Mouse (Mus musculus) heart, embryonic 15.5 days (tissue): ENCODE results near the gene Rbfox1. TPM values are rescaled to one million over a fixed set of nuclear protein-coding genes. Genes with fewer than 3 reads are reported as not detected.

Experiments used
- ATAC-seq: fragments of 200-750 bp; cut with Nextera tagmentation; replicated peaks from 2 replicates; pipeline ENCODE4 v1.8.0; 2017; ENCODE audit warnings: low read depth, moderate TSS enrichment; ENCODE audit not compliant: insufficient number of reproducible peaks, insufficient read depth, low FRiP score
- H3K27ac ChIP-seq: fragments of 300-500 bp; sonication (generic); 2 replicates; pipeline ENCODE4 v1.5.1; 2015; ENCODE audit warnings: mild to moderate bottlenecking, inconsistent platforms
- H3K27me3 ChIP-seq: fragments of 300-500 bp; sonication (generic); 2 replicates; pipeline ENCODE4 v1.6.1; 2015; ENCODE audit warnings: inconsistent platforms
- H3K36me3 ChIP-seq: fragments of 300-500 bp; sonication (generic); 2 replicates; pipeline ENCODE4 v1.6.1; 2015; ENCODE audit warnings: mild to moderate bottlenecking, inconsistent platforms
- H3K4me1 ChIP-seq: fragments of 300-500 bp; sonication (generic); replicated peaks from 2 replicates; pipeline ENCODE4 v1.6.1; 2015; ENCODE audit warnings: inconsistent platforms
- H3K4me2 ChIP-seq: fragments of 300-500 bp; sonication (generic); 2 replicates; pipeline ENCODE4 v1.6.1; 2015; ENCODE audit warnings: inconsistent platforms, mild to moderate bottlenecking, moderate library complexity
- H3K4me3 ChIP-seq: fragments of 300-500 bp; sonication (generic); 2 replicates; pipeline ENCODE4 v1.5.1; 2015; ENCODE audit warnings: mild to moderate bottlenecking, inconsistent platforms
- H3K9ac ChIP-seq: fragments of 300-500 bp; sonication (generic); 2 replicates; pipeline ENCODE4 v1.6.1; 2015; ENCODE audit warnings: mild to moderate bottlenecking, inconsistent platforms
- H3K9me3 ChIP-seq: fragments of 300-500 bp; sonication (generic); replicated peaks from 2 replicates; pipeline ENCODE4 v1.6.1; 2016; ENCODE audit warnings: inconsistent platforms
- WGBS: fragments of 180-500 bp; shearing (Covaris S2); methylation state at CpG from one replicate; pipeline ENCODE4 v1.1.7; 2015; ENCODE audit warnings: mixed read lengths; 5-methylcytosine and 5-hydroxymethylcytosine counted together
- polyA plus RNA-seq: library from polyadenylated mRNA; unstranded; fragments of >200 nt; fragmentation: Nextera tagmentation; extraction: Ambion mirVana; gene quantifications from 2 replicates; pipeline ENCODE4 v1.2.1, GENCODE M21; 2015

Gene Rbfox1
- polyA plus RNA-seq, 1 experiment from 2014 or later = 4.9 TPM

GRCm38 (mm10) chr16:6791655-6792054 lies 906.5 kb downstream of the Rbfox1 start:
- ATAC-seq = no peak
- Histone ChIP-seq H3K27ac (no peak overlapping the region), H3K4me2 (no peak overlapping the region), H3K4me3 (no peak overlapping the region), H3K27me3 (peaks cover 6% of the 10 kb centered on the region; the same call in 1 of the 2 replicates), H3K4me1 (no peaks in the 10 kb centered on the region), H3K9me3 (no peaks in the 10 kb centered on the region), H3K9ac (no peak overlapping the region), H3K36me3 (no peaks in the 10 kb centered on the region)
- 10% methylated on average over 9 of the region's 9 CpGs for WGBS

DNA sequence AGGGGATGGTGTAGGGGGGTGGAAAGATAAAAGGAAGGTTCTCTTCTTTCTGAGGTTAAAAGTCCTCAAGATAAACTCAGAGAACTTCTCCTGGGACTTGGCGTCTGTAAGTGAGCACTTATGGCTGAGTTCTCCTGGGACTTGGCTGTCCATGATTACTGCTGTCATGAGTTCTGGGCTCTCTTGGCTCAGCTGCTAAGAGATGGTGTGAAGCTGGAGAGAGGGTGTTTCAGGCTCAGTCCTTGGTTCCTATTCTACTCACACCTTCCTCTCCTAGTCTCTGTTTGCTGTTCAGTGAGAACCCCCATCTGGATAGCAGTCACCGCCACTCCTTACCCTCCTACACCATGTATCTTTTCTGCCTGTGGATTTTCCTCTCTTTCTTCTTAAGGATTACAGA lies 921.1 kb downstream of the Rbfox1 start:
- H3K9me3 ChIP-seq = no peaks in the 10 kb centered on the region
- no peak overlapping the region for H3K4me3 ChIP-seq
- no peaks in the 10 kb centered on the region for H3K27me3 ChIP-seq
- WGBS = 55% methylated on average over 2 of the region's 2 CpGs
- no peak overlapping the region for H3K27ac ChIP-seq
- no peak overlapping the region for H3K4me2 ChIP-seq
- no peak for ATAC-seq
- no peaks in the 10 kb centered on the region for H3K36me3 ChIP-seq
- H3K9ac ChIP-seq = no peak overlapping the region
- no peaks in the 10 kb centered on the region for H3K4me1 ChIP-seq

GRCm38 (mm10) chr16:6807835-6808234 lies 922.7 kb downstream of the Rbfox1 start:
- Histone ChIP-seq H3K36me3 (no peaks in the 10 kb centered on the region), H3K27me3 (no peaks in the 10 kb centered on the region), H3K4me3 (no peak overlapping the region), H3K4me2 (no peak overlapping the region), H3K9me3 (no peaks in the 10 kb centered on the region), H3K9ac (no peak overlapping the region), H3K4me1 (no peaks in the 10 kb centered on the region), H3K27ac (no peak overlapping the region)
- 61% methylated on average over 2 of the region's 2 CpGs for WGBS
- no peak for ATAC-seq

GRCm38 (mm10) chr16:6813871-6814270 lies 928.7 kb downstream of the Rbfox1 start:
- ATAC-seq = no peak
- Histone ChIP-seq H3K36me3 (no peaks in the 10 kb centered on the region), H3K9me3 (no peaks in the 10 kb centered on the region), H3K27me3 (no peaks in the 10 kb centered on the region), H3K4me3 (no peak overlapping the region), H3K27ac (no peak overlapping the region), H3K9ac (no peak overlapping the region), H3K4me2 (no peak overlapping the region), H3K4me1 (no peaks in the 10 kb centered on the region)
- WGBS = 81% methylated on average over 3 of the region's 3 CpGs

DNA sequence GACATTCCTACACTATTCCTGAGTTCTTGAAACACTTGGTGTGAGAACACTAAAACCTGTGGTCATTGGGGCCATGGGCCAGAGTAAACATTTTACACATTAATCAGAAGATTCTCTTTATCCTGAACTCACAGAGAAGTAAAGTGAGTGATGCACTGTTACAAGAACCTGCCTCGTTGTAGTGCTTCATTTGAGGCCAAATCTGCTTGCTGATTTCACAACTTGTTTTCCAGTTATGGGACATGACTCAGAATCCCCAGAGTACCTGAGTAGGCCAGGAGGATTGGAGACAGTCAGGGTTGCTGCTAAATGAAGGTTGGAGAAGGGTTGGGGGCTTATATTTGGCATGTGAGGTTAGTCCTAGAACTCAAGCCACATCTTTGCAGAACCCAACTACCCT lies 936.6 kb downstream of the Rbfox1 start:
- no peak overlapping the region for H3K9ac ChIP-seq
- no peak overlapping the region for H3K4me3 ChIP-seq
- H3K4me1 ChIP-seq = no peaks in the 10 kb centered on the region
- no peak overlapping the region for H3K4me2 ChIP-seq
- no peaks in the 10 kb centered on the region for H3K27me3 ChIP-seq
- 72% methylated on average over 1 of the region's 1 CpGs for WGBS
- H3K9me3 ChIP-seq = no peaks in the 10 kb centered on the region
- no peak for ATAC-seq
- no peak overlapping the region for H3K27ac ChIP-seq
- H3K36me3 ChIP-seq = no peaks in the 10 kb centered on the region

GRCm38 (mm10) chr16:6829892-6830524 lies 944.9 kb downstream of the Rbfox1 start:
- 66% methylated on average over 6 of the region's 6 CpGs for WGBS
- no peak overlapping the region for H3K4me3 ChIP-seq
- no peaks in the 10 kb centered on the region for H3K9me3 ChIP-seq
- no peak for ATAC-seq
- no peak overlapping the region for H3K9ac ChIP-seq
- H3K27ac ChIP-seq = no peak overlapping the region
- H3K27me3 ChIP-seq = no peaks in the 10 kb centered on the region
- no peak overlapping the region for H3K4me2 ChIP-seq
- H3K4me1 ChIP-seq = no peaks in the 10 kb centered on the region
- H3K36me3 ChIP-seq = no peaks in the 10 kb centered on the region

DNA sequence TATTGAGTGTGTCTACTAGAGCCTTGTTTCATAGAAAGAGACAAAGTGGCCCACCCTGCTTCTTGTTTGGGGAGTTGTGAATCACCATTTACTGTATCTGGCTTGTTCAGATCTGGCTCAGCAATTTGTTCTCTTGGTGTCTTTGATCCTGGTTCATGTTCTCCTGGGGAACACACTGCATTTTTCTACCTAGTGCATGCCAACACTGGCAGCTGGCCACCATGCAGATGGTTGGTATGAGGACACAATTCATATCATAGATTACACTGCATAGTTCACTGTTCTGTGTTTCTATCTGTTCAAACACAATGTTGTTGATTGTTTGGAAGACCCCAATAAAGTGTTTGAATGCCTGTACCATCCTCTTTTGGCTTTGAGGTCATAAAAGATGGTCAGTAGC lies 948.3 kb downstream of the Rbfox1 start:
- Histone ChIP-seq H3K27me3 (no peaks in the 10 kb centered on the region), H3K9ac (no peak overlapping the region), H3K4me1 (no peaks in the 10 kb centered on the region), H3K36me3 (no peaks in the 10 kb centered on the region), H3K4me3 (no peak overlapping the region), H3K4me2 (no peak overlapping the region), H3K27ac (no peak overlapping the region), H3K9me3 (no peaks in the 10 kb centered on the region)
- ATAC-seq = no peak

GRCm38 (mm10) chr16:6835051-6835450 lies 949.9 kb downstream of the Rbfox1 start:
- WGBS = 49% methylated on average over 5 of the region's 5 CpGs
- H3K27me3 ChIP-seq = no peaks in the 10 kb centered on the region
- H3K4me2 ChIP-seq = no peak overlapping the region
- H3K4me1 ChIP-seq = 0 out of 2 replicates have a peak, but pooled peaks cover 4% of the 10 kb centered on the region
- no peak for ATAC-seq
- H3K9me3 ChIP-seq = no peaks in the 10 kb centered on the region
- H3K4me3 ChIP-seq = no peak overlapping the region
- H3K27ac ChIP-seq = no peak overlapping the region
- no peak overlapping the region for H3K9ac ChIP-seq
- no peaks in the 10 kb centered on the region for H3K36me3 ChIP-seq

DNA sequence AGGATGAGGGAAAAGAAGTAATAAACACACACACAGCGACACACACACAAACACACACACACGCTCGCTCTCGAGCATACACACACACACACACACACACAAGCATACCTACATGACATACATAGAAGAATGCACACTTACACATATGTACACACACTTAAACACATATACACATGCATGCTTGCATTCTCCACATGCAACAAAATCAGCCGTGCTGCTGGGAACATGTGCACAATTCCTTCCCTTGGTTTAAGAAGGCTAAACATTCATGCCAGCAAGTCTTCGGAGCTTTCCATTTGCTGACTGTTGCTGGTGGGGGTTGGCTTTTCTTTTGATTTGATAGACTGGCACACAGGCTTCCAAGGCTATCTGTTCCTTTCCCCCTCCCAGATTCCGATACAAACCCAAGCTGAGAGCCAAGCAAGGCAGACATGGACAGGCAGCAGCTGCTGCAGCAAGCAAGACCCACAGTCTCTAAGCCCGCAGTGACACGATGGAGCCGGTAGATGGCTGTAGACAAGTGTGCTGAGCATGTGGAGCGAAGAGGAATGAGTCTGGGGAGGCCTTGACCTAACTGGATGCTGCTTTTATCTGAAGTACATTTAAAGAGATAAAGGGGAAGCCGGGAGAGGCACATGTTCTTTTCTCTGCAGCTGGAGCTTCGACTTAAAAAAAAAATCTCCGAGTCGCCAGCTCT lies 954.3 kb downstream of the Rbfox1 start:
- 0 out of 2 replicates have a peak, but pooled peaks cover 4% of the 10 kb centered on the region for H3K4me1 ChIP-seq
- no peak overlapping the region for H3K4me3 ChIP-seq
- no peak overlapping the region for H3K27ac ChIP-seq
- WGBS = 31% methylated on average over 15 of the region's 15 CpGs
- no peak overlapping the region for H3K9ac ChIP-seq
- H3K36me3 ChIP-seq = no peaks in the 10 kb centered on the region
- peak; percentile 82 for ATAC-seq
- no peak overlapping the region; the same call in 1 of the 2 replicates for H3K4me2 ChIP-seq
- no peaks in the 10 kb centered on the region for H3K9me3 ChIP-seq
- H3K27me3 ChIP-seq = no peaks in the 10 kb centered on the region

GRCm38 (mm10) chr16:6840007-6840406 lies 954.9 kb downstream of the Rbfox1 start:
- no peak overlapping the region for H3K27ac ChIP-seq
- H3K9ac ChIP-seq = no peak overlapping the region
- ATAC-seq = no peak
- no peaks in the 10 kb centered on the region for H3K9me3 ChIP-seq
- H3K4me1 ChIP-seq = 0 out of 2 replicates have a peak, but pooled peaks cover 4% of the 10 kb centered on the region
- H3K4me3 ChIP-seq = no peak overlapping the region
- WGBS = 35% methylated on average over 3 of the region's 3 CpGs
- no peak overlapping the region; the same call in 1 of the 2 replicates for H3K4me2 ChIP-seq
- no peaks in the 10 kb centered on the region for H3K36me3 ChIP-seq
- no peaks in the 10 kb centered on the region for H3K27me3 ChIP-seq

DNA sequence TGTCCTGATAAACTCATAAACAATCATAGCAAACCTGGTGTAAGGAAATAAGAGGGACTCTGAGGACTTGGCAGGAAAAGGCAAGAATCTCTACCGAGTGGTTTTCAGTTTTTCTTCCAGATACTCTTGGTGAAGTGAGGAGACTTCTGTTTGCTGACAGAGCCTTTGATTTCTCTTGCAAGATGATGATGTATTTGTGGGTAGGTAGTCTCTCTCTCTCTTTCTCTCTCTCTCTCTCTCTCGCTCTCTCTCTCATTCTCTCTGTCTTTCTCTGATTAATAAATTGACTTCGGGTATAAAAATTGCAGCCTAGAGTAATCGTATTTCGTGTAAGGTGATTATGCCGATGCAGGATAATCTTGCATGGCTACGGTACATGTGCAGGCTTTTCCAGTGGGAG lies 955.3 kb downstream of the Rbfox1 start:
- Histone ChIP-seq H3K4me2 (no peak overlapping the region), H3K27me3 (no peaks in the 10 kb centered on the region)
- 72% methylated on average over 7 of the region's 7 CpGs for WGBS

More for the DNA sequence above, 955.3 kb downstream of the Rbfox1 start:
- no peak for ATAC-seq
- Histone ChIP-seq H3K27ac (no peak overlapping the region), H3K4me3 (no peak overlapping the region), H3K9ac (no peak overlapping the region), H3K4me1 (0 out of 2 replicates have a peak, but pooled peaks cover 4% of the 10 kb centered on the region), H3K36me3 (no peaks in the 10 kb centered on the region), H3K9me3 (no peaks in the 10 kb centered on the region)
